Mouse (Mus musculus) bone marrow macrophage, adult 2 months (primary cell): Measurements from ENCODE around the gene Ano1. TPM values are rescaled to one million over a fixed set of nuclear protein-coding genes. Genes with fewer than 3 reads are reported as not detected.

ENCODE experiments used
- H3K27ac ChIP-seq: 2 replicates; pipeline ENCODE4 v1.5.1; 2012; ENCODE audit warnings: low read depth, low read length; ENCODE audit not compliant: insufficient read depth
- H3K4me1 ChIP-seq: 2 replicates; pipeline ENCODE4 v1.6.1; 2012; ENCODE audit warnings: low read length; ENCODE audit not compliant: control insufficient read depth, insufficient read depth
- H3K4me3 ChIP-seq: 2 replicates; pipeline ENCODE4 v1.5.1; 2012; ENCODE audit warnings: mild to moderate bottlenecking, low read length, moderate library complexity; ENCODE audit not compliant: insufficient read depth
- CTCF ChIP-seq: IDR thresholded peaks from 2 replicates; pipeline ENCODE4 v1.5.1; 2012; ENCODE audit warnings: low read depth, mild to moderate bottlenecking, low read length, moderate library complexity
- POLR2A ChIP-seq: IDR thresholded peaks from 2 replicates; pipeline ENCODE4 v1.6.1; 2012; ENCODE audit warnings: mild to moderate bottlenecking, low read depth, low read length, borderline replicate concordance
- polyA plus RNA-seq: library from polyadenylated mRNA; stranded (reverse); fragments of >200 nt; gene quantifications from 2 replicates; pipeline ENCODE4 v1.2.4, GENCODE M21; 2012; ENCODE audit not compliant: missing spikeins, insufficient read depth, insufficient read length

Ano1 gene
- polyA plus RNA-seq, 1 experiment = not detected

DNA sequence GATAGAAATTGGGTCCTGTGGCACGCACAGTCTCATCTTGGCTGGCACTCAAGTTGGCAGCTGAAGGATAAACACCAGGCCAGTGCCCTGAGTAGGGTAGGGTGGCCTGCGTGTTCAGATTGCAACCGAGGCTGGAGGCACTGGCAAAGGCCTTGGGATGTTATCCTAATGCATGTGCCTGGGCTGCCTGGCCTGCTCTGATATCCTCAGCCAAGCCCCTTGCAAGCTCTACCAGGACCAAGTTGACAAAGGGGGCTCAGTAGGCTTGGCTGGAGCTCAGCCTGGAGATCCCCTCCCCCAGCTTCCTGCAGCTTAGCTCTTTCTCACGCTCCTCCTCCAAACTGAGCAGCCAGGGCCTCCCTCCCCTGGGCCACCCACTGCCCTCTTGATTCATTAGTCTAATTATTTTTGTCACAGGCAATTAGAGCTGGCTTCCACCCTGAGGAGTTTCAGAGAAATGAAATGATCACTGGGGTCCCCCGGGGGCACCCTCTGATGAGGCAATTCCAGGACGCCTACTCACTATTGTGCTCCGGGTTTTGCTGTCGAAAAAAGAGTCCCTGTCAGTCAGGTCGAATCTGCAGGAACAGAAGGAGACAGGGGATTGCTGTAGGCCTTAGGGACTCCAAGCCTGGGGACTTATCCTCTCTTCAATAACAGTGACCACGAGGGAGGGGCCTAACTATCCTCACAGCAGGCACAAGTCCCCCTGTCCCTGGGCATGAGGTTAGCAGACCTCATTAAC, 97.9 kb downstream of the Ano1 start:
- no peak for TF ChIP-seq POLR2A
- TF ChIP-seq CTCF = no peak
- Histone ChIP-seq H3K4me1 (no peaks in the 10 kb centered on the region), H3K27ac (no peak overlapping the region), H3K4me3 (no peak overlapping the region)

DNA sequence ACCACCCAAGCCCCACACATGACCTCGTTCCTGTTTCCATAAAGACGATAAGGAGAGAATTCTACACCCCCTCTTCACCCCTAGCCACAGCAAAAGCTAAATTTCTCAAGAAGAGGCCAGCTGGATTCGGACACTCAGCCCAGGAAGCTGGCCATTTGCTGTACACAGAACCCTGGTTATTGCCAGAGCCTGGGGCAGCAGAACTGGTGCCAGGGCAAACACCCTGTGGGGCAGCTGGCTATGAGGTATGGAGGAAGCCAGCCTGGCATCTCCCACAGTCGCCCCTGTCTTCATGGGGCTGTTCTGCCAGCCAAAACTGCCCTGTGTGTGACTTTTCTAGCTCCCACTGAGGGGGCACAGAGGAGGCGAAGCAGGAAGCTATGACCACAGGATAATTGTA, 104.2 kb downstream of the Ano1 start:
- TF ChIP-seq CTCF (no peak), POLR2A (no peak)
- H3K4me1 ChIP-seq = no peaks in the 10 kb centered on the region
- no peak overlapping the region for H3K27ac ChIP-seq
- H3K4me3 ChIP-seq = no peak overlapping the region

DNA sequence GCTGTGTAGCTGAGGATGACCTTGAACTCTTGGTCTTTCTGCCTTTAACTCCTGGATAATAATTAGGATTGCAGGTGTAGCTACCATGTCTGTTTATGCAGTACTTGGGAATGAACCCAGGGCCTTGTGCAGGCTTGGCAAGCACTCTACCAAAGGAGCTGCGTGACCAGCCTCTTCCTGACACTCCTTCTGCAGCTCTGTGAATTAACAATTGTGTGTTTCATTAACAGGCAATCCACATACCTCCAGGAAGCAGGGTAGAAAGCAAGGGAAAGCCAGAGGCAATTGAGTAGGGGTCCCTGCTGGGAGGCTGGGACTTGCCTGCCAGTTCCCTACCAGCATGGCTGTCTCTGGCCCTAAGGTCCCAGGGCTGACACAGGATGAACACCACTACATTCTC, 111.0 kb downstream of the Ano1 start:
- TF ChIP-seq CTCF = no peak
- no peak for TF ChIP-seq POLR2A
- H3K4me1 ChIP-seq = no peaks in the 10 kb centered on the region

DNA sequence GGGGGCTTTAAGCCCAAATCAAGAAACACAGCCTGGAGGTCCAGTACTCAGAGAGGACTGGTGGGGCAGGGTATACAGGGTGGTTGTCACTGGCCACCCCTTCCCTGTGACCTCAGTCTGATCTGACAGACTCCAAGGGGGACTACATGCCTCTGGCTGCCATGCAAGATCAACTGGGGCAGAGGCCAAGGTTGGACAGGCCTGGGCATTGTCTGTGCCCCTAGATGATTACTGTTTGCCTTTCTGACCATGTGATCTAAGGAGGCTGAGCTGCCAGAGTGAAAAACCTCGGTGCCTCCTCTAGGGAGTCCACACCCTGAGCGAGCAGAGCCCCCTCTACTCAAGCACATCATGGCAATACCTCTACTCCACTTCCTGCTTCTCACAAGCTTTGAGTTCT, 115.8 kb downstream of the Ano1 start:
- Histone ChIP-seq H3K4me3 (no peak overlapping the region), H3K4me1 (no peaks in the 10 kb centered on the region), H3K27ac (no peak overlapping the region)
- TF ChIP-seq CTCF (no peak), POLR2A (no peak)

More for the DNA sequence above, 111.0 kb downstream of the Ano1 start:
- no peak overlapping the region for H3K4me3 ChIP-seq
- H3K27ac ChIP-seq = no peak overlapping the region

DNA sequence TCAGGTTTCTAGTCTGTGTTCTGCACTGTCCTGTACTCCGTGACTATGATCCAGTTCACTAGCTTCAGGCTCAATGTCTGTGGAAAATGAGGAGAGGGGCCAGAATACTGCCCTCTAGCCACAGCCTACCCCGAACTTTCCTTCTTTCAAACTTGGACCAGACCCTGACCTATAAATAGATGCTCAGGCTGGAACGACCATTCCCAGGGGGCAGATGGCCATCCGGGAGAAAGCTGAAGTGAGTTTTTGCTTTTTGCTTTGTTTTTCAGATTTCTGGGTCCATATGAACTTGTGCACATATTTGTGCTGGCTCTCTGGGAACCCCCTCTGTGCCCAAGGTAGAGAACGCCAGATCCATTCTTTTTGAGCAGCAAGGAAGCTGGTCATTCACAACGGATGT, 116.9 kb downstream of the Ano1 start:
- Histone ChIP-seq H3K4me1 (no peaks in the 10 kb centered on the region), H3K27ac (no peak overlapping the region), H3K4me3 (no peak overlapping the region)
- TF ChIP-seq POLR2A = no peak
- TF ChIP-seq CTCF = no peak

DNA sequence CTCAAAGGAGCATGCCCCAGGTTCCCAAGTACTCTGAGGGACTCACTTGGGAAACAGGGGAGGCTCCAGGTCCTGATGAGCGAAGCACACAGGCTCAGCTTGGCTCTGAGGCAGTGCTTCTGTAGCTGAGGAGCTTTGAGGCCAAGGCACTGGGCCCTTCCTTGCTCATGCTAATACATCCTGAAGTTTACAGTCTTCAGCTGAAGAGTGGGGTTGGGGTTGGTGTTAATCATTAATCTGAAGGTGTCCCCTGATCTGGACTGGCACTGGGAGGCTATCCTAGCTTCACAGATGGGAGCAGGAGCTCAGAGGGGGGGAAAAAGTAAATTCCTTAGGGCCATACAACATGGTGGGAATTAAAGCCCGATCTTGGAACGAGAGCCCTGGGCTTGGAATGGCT, 117.3 kb downstream of the Ano1 start:
- H3K4me3 ChIP-seq = no peak overlapping the region
- H3K27ac ChIP-seq = no peak overlapping the region

DNA sequence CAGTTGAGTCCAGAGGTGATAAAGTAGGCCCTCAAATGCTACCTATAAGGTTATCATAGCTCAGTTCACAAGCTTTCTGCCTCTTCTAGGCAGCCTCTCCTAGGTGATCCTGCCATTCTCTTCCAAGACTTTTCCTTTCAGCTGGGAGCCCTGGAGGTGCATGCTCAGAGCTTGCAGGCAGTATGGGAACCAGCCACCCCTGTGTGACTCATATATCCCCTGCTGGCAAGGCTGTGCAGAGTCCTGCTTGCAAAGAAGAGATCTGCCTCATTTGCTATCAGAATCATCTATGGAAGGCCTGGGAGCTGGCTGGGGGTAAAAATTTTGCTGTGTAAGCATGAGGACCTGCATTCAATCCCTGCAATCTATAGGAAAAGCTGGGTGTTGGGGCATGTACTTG, 119.5 kb downstream of the Ano1 start:
- no peak overlapping the region for H3K4me3 ChIP-seq
- TF ChIP-seq CTCF (no peak), POLR2A (no peak)
- H3K4me1 ChIP-seq = no peaks in the 10 kb centered on the region
- H3K27ac ChIP-seq = no peak overlapping the region

More for the DNA sequence above, 117.3 kb downstream of the Ano1 start:
- H3K4me1 ChIP-seq = no peaks in the 10 kb centered on the region
- TF ChIP-seq CTCF (no peak), POLR2A (no peak)

DNA sequence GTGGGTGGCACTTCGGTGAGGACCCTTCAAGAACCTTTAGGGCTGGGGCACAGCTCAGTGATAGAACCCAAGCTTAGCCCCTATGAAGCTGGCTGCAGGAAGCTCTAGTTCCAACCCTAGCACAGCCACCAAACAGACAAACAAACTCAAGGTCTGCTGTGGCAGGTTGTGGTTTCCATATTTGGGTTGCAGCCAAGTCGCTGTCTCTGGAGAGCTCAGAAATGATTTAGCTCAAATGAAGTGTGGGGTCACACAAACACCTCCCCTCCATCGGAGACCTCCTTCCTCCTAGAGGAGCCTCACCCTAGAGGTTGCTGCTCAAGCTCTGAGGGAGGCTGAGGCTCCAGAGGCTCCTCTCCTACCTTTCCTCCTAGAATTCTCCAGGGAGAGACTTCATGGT, 121.2 kb downstream of the Ano1 start:
- Histone ChIP-seq H3K4me1 (no peaks in the 10 kb centered on the region), H3K27ac (no peak overlapping the region), H3K4me3 (no peak overlapping the region)
- TF ChIP-seq POLR2A (no peak), CTCF (no peak)

DNA sequence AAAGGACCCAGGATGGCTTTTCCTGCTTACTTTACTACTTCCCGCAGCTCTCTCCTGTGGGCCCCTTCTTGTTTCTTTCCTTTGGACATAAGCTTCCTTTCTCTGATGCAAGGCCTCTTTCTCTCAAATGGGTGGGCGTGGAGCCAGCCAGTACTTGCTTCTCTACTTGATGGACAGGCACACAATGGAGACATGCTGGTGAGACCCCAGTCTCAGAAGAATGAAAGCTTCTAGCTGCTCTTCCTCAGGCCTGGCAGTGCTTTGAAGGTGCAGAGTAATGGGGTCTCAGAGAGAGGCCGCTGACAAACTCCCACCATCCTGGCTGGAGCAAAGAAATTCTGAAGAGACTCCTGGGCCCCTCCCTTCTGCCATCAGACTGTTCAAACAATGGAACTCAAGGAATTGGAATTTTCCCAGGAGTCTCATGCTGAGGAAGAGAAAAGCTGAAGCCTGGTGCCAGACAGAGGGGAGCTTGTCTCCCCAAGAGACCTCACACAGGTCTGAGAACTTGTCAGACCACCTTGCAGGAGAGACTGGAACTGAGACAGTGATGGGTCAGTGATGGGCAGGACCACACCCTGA, 123.3 kb downstream of the Ano1 start:
- Histone ChIP-seq H3K4me3 (no peak overlapping the region), H3K4me1 (no peaks in the 10 kb centered on the region), H3K27ac (no peak overlapping the region)
- TF ChIP-seq CTCF = no peak
- TF ChIP-seq POLR2A = no peak

DNA sequence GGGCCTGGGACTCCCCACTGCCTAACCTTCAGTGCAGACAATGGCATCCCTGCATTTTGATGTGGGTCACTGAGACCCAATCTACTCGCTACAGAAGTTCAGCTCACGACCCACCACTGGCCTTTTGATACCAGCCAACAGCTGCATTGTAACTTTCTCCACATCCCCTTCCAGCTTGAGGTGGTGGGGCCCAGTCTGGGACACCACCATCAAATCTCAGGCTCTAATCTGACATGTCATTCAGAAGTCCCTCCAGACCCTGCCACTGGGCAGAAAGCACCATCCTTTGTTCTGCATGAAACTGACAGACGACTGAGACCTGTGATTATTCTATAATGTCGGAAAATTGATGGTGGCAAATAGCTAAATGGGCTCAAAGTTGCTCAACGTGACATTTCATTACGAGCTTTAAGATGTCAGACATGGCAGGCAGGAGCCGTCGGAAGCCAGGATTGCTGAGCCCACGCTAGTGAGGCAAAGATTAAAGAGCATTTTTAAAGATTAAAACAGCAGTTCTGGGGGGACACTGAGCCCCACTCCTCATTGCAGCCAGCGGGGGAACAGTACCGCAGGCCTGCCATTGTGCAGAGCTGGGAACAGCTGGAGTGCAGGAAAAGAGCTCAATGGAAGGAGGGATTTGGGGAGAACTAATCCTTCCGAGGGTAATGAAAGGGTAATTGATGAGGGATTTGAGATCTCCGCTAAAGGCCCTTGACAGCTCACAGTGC, 124.0 kb downstream of the Ano1 start:
- Histone ChIP-seq H3K4me1 (no peaks in the 10 kb centered on the region), H3K4me3 (no peak overlapping the region), H3K27ac (no peak overlapping the region)
- TF ChIP-seq CTCF = no peak
- no peak for TF ChIP-seq POLR2A
